Comparison of ENCODE assay signal across 19 mouse cellular contexts in the genomic region with DNA sequence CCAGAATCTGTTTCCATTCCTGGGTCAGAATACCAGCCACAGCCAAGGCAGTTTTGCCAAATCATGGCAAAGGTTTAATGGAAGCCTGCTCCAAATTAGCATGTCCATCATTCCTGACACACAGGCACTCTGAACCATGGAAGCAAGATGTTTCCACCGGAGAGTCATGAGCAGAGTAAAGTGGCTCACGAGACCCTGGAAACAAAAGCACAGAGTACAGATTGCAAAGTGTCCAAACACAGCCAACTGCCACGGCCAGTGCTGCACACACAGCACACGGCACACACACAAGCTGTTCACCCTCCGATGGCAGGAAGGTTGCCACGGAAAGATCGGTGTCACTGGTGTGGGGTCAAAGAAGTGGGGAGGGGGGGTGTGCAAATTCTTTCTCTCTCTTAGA. TPM values are rescaled to one million over a fixed set of nuclear protein-coding genes. Genes with fewer than 3 reads are reported as not detected.
DNase-seq lines count a peak whose midpoint lies in the region; ATAC-seq and TF ChIP-seq lines count a peak whose summit lies in the region.
"Had no signal": no experiment of that assay in that cellular context is flagged by ENCODE, and none has a peak within 500 bp of the region (broad histone marks: within the 10 kb centered on the region; RNA-seq: fewer than 3 reads in every experiment).

No protein-coding gene starts in this region.

- H3K36me3 ChIP-seq in forebrain, embryonic 11.5 days (ENCODE audit: control insufficient read depth, insufficient read depth, low read length) = no peaks in the 10 kb centered on the region
- no peaks in the 10 kb centered on the region for H3K36me3 ChIP-seq in forebrain, embryonic 10.5 days (replicated peaks)
- H3K36me3 ChIP-seq in hindbrain, embryonic 16.5 days (ENCODE audit: control insufficient read depth, insufficient read depth, low read length) = no peaks in the 10 kb centered on the region
- H3K36me3 ChIP-seq in hindbrain, embryonic 13.5 days = no peaks in the 10 kb centered on the region
- no peaks in the 10 kb centered on the region for H3K36me3 ChIP-seq in E14TG2a.4 (ENCODE audit: insufficient read depth, low read length)
- H3K36me3 ChIP-seq in forebrain, embryonic 16.5 days (ENCODE audit: control insufficient read depth, insufficient read depth) = no peaks in the 10 kb centered on the region
- H3K36me3 ChIP-seq: heart, embryonic 15.5 days; kidney, embryonic 15.5 days; liver, embryonic 12.5 days; midbrain, embryonic 15.5 days had no signal

- H3K4me1 ChIP-seq in forebrain, embryonic 11.5 days (replicated peaks; ENCODE audit: control insufficient read depth, insufficient read depth, low read length) = peaks cover 3% of the 10 kb centered on the region; the same call in 1 of the 2 replicates
- H3K4me1 ChIP-seq in forebrain, embryonic 10.5 days = peaks cover 19% of the 10 kb centered on the region
- peaks cover 11% of the 10 kb centered on the region for H3K4me1 ChIP-seq in hindbrain, embryonic 16.5 days (ENCODE audit: control insufficient read depth, insufficient read depth, low read depth, low read length)
- H3K4me1 ChIP-seq in hindbrain, embryonic 13.5 days (replicated peaks) = peaks cover 15% of the 10 kb centered on the region
- H3K4me1 ChIP-seq in E14TG2a.4 (replicated peaks; ENCODE audit: low read depth, low read length) = peaks cover 78% of the 10 kb centered on the region
- H3K4me1 ChIP-seq in forebrain, embryonic 16.5 days (replicated peaks; ENCODE audit: control insufficient read depth, insufficient read depth, low read length) = peaks cover 16% of the 10 kb centered on the region
- H3K4me1 ChIP-seq: kidney, embryonic 15.5 days had no signal

- ATAC-seq in forebrain, embryonic 11.5 days (replicated peaks; ENCODE audit: low FRiP score) = 0 out of 2 replicates have a peak, but pooled peaks have one; percentile 49
- ATAC-seq in hindbrain, embryonic 16.5 days = peak; percentile 48; the same call in 1 of the 2 replicates
- no peak for ATAC-seq in hindbrain, embryonic 13.5 days (ENCODE audit: low FRiP score)
- 0 out of 2 replicates have a peak, but pooled peaks have one; percentile 23 for ATAC-seq in forebrain, embryonic 16.5 days
- no peak for ATAC-seq in erythroid progenitor cell, adult 5-6 weeks (replicated peaks; ENCODE audit: low FRiP score, poor library complexity, severe bottlenecking)
- ATAC-seq: intestine, postnatal 0 days; liver, embryonic 12.5 days; midbrain, embryonic 15.5 days had no signal

- no peak for TF ChIP-seq CTCF in E14TG2a.4 (conservative IDR thresholded peaks at IDR 0.05; ENCODE audit: low read length)

- no peak overlapping the region for H3K4me3 ChIP-seq in forebrain, embryonic 11.5 days (ENCODE audit: low read depth, low read length)
- no peak overlapping the region for H3K4me3 ChIP-seq in forebrain, embryonic 10.5 days
- no peak overlapping the region for H3K4me3 ChIP-seq in hindbrain, embryonic 16.5 days (ENCODE audit: low read length)
- H3K4me3 ChIP-seq in hindbrain, embryonic 13.5 days = no peak overlapping the region
- H3K4me3 ChIP-seq in E14TG2a.4 (replicated peaks; ENCODE audit: low read length) = peak overlapping the region; percentile 63
- no peak overlapping the region for H3K4me3 ChIP-seq in forebrain, embryonic 16.5 days (replicated peaks; ENCODE audit: low read length)
- H3K4me3 ChIP-seq: heart, embryonic 15.5 days; kidney, embryonic 15.5 days; liver, embryonic 12.5 days; midbrain, embryonic 15.5 days had no signal

- H3K9me3 ChIP-seq in forebrain, embryonic 11.5 days (ENCODE audit: control insufficient read depth, low read length) = no peaks in the 10 kb centered on the region
- no peaks in the 10 kb centered on the region for H3K9me3 ChIP-seq in forebrain, embryonic 10.5 days
- H3K9me3 ChIP-seq in hindbrain, embryonic 16.5 days (ENCODE audit: control insufficient read depth, low read length) = no peaks in the 10 kb centered on the region
- no peaks in the 10 kb centered on the region for H3K9me3 ChIP-seq in hindbrain, embryonic 13.5 days
- H3K9me3 ChIP-seq in E14TG2a.4 (ENCODE audit: low read length) = no peaks in the 10 kb centered on the region
- H3K9me3 ChIP-seq in forebrain, embryonic 16.5 days (ENCODE audit: control insufficient read depth, low read length) = no peaks in the 10 kb centered on the region
- H3K9me3 ChIP-seq: heart, embryonic 15.5 days; kidney, embryonic 15.5 days; liver, embryonic 12.5 days; midbrain, embryonic 15.5 days had no signal

- H3K27me3 ChIP-seq in forebrain, embryonic 11.5 days (ENCODE audit: control insufficient read depth, insufficient read depth, low read length) = no peaks in the 10 kb centered on the region
- H3K27me3 ChIP-seq in forebrain, embryonic 10.5 days (ENCODE audit: poor library complexity, severe bottlenecking) = no peaks in the 10 kb centered on the region
- no peaks in the 10 kb centered on the region for H3K27me3 ChIP-seq in hindbrain, embryonic 16.5 days (replicated peaks; ENCODE audit: control insufficient read depth, insufficient read depth, low read length)
- H3K27me3 ChIP-seq in hindbrain, embryonic 13.5 days = no peaks in the 10 kb centered on the region
- no peaks in the 10 kb centered on the region for H3K27me3 ChIP-seq in E14TG2a.4 (ENCODE audit: insufficient read depth, low read length)
- no peaks in the 10 kb centered on the region for H3K27me3 ChIP-seq in forebrain, embryonic 16.5 days (replicated peaks; ENCODE audit: control insufficient read depth, insufficient read depth, low read length)
- H3K27me3 ChIP-seq: heart, embryonic 15.5 days; kidney, embryonic 15.5 days; midbrain, embryonic 15.5 days had no signal

- no peak overlapping the region for H3K9ac ChIP-seq in forebrain, embryonic 11.5 days (ENCODE audit: low read length)
- no peak overlapping the region for H3K9ac ChIP-seq in hindbrain, embryonic 16.5 days (ENCODE audit: low read depth, low read length)
- no peak overlapping the region for H3K9ac ChIP-seq in hindbrain, embryonic 13.5 days
- no peak overlapping the region for H3K9ac ChIP-seq in forebrain, embryonic 16.5 days (replicated peaks; ENCODE audit: low read depth, low read length)
- H3K9ac ChIP-seq: heart, embryonic 15.5 days; kidney, embryonic 15.5 days; liver, embryonic 12.5 days; lung, embryonic 14.5 days; midbrain, embryonic 15.5 days had no signal

- H3K4me2 ChIP-seq in forebrain, embryonic 11.5 days (ENCODE audit: low read depth, low read length, severe bottlenecking) = no peak overlapping the region
- H3K4me2 ChIP-seq in hindbrain, embryonic 16.5 days (ENCODE audit: low read length) = no peak overlapping the region
- H3K4me2 ChIP-seq in hindbrain, embryonic 13.5 days = no peak overlapping the region
- no peak overlapping the region for H3K4me2 ChIP-seq in forebrain, embryonic 16.5 days (ENCODE audit: low read length)
- H3K4me2 ChIP-seq: heart, embryonic 15.5 days; kidney, embryonic 15.5 days; liver, embryonic 12.5 days; lung, embryonic 14.5 days; midbrain, embryonic 15.5 days had no signal

- H3K27ac ChIP-seq in forebrain, embryonic 11.5 days (ENCODE audit: low read depth, low read length) = no peak overlapping the region
- no peak overlapping the region for H3K27ac ChIP-seq in forebrain, embryonic 10.5 days
- H3K27ac ChIP-seq in hindbrain, embryonic 16.5 days (ENCODE audit: low read depth, low read length) = no peak overlapping the region
- no peak overlapping the region for H3K27ac ChIP-seq in hindbrain, embryonic 13.5 days
- H3K27ac ChIP-seq in forebrain, embryonic 16.5 days (ENCODE audit: low read length) = no peak overlapping the region
- H3K27ac ChIP-seq: heart, embryonic 15.5 days; kidney, embryonic 15.5 days; liver, embryonic 12.5 days; midbrain, embryonic 15.5 days had no signal

- WGBS in forebrain, embryonic 11.5 days = 52% methylated on average over 7 of the region's 7 CpGs
- 64% methylated on average over 7 of the region's 7 CpGs for WGBS in forebrain, embryonic 10.5 days
- WGBS in hindbrain, embryonic 16.5 days = 41% methylated on average over 7 of the region's 7 CpGs
- 40% methylated on average over 7 of the region's 7 CpGs for whole genome bisulfite sequencing in hindbrain, embryonic 13.5 days
- WGBS in forebrain, embryonic 16.5 days = 23% methylated on average over 7 of the region's 7 CpGs

- DNase-seq in forebrain, embryonic 11.5 days (ENCODE audit: low spot score) = no peak
- no peak for DNase-seq in forebrain, embryonic 10.5 days (ENCODE audit: extremely low spot score, low spot score)
- no peak for DNase-seq in frontal cortex, postnatal 14 days (ENCODE audit: low spot score in 2 of 2)
- DNase-seq: cerebellum, adult 8-10 months; lung, embryonic 14.5 days had no signal

RNA-seq across cellular contexts. Expression of gene Atxn7l1, which starts 18.8 kb away (rescaled TPM):
- 16.0 and 16.5 TPM in 2 replicates for polyA plus RNA-seq in forebrain, embryonic 11.5 days (2014; fragmentation: Nextera tagmentation; extraction: Ambion mirVana)
- 10.4 and 11.0 TPM in 2 replicates for polyA plus RNA-seq in forebrain, embryonic 10.5 days (2016; fragmentation: Nextera tagmentation; extraction: Ambion mirVana)
- 18.7 and 25.1 TPM in 2 replicates for polyA plus RNA-seq in hindbrain, embryonic 16.5 days (2015; fragmentation: Nextera tagmentation; extraction: Ambion mirVana)
- polyA plus RNA-seq in hindbrain, embryonic 13.5 days (2015; fragmentation: Nextera tagmentation; extraction: Ambion mirVana) = 19.9 and 22.4 TPM in 2 replicates
- polyA plus RNA-seq in forebrain, embryonic 16.5 days (2015; fragmentation: Nextera tagmentation; extraction: Ambion mirVana) = 15.3 and 19.9 TPM in 2 replicates
- 127 and 158 TPM in 2 replicates for total RNA-seq in erythroid progenitor cell, adult 5-6 weeks (2015; ENCODE audit: low replicate concordance)
- 70.7 and 76.5 TPM in 2 replicates for total RNA-seq in erythroid progenitor cell, adult 5-6 weeks (2017; ENCODE audit: low replicate concordance)

RNA-seq across cellular contexts. Expression of gene Cdhr3, which starts 36.0 kb away (rescaled TPM):
- not detected in 2 replicates for polyA plus RNA-seq in forebrain, embryonic 11.5 days (2014; fragmentation: Nextera tagmentation; extraction: Ambion mirVana)
- not detected in 2 replicates for polyA plus RNA-seq in forebrain, embryonic 10.5 days (2016; fragmentation: Nextera tagmentation; extraction: Ambion mirVana)
- polyA plus RNA-seq in hindbrain, embryonic 16.5 days (2015; fragmentation: Nextera tagmentation; extraction: Ambion mirVana) = 0.25 and 0.40 TPM in 2 replicates
- 0.25 and 0.26 TPM in 2 replicates for polyA plus RNA-seq in hindbrain, embryonic 13.5 days (2015; fragmentation: Nextera tagmentation; extraction: Ambion mirVana)
- 0.21 and 0.48 TPM in 2 replicates for polyA plus RNA-seq in forebrain, embryonic 16.5 days (2015; fragmentation: Nextera tagmentation; extraction: Ambion mirVana)
- not detected in 2 replicates for total RNA-seq in erythroid progenitor cell, adult 5-6 weeks (2015; ENCODE audit: low replicate concordance)
- not detected in 2 replicates for total RNA-seq in erythroid progenitor cell, adult 5-6 weeks (2017; ENCODE audit: low replicate concordance)
- total RNA-seq: hematopoietic stem cell, adult 5-6 weeks; MEL had no signal
- polyA plus RNA-seq: limb, embryonic 11.5 days; liver, embryonic 12.5 days; lung, embryonic 14.5 days; small intestine, adult 2 months had no signal

Comparison
In these comparisons a context has a peak if more than half of its experiments do, and no peak if none do; other contexts are left out.
1. ATAC-seq: peak in forebrain, embryonic 11.5 days (single experiment), hindbrain, embryonic 16.5 days (single experiment) and forebrain, embryonic 16.5 days (single experiment); none in hindbrain, embryonic 13.5 days (single experiment) and erythroid progenitor cell, adult 5-6 weeks (single experiment).